Mouse (Mus musculus): ENCODE results near the gene Ccser2. TPM values are rescaled to one million over a fixed set of nuclear protein-coding genes. Genes with fewer than 3 reads are reported as not detected.
A peak's percentile ranks its signal among the peaks of the same experiment; 100 is the strongest.

Ccser2 gene
- polyA plus RNA-seq, 1 experiment from 2014 or later = 30.1 TPM

- Histone ChIP-seq H3K9ac (ENCODE audit: low read depth, low read length) (no peak overlapping the region), H3K4me2 (ENCODE audit: low read depth, low read length) (no peak overlapping the region), H3K27me3 (replicated peaks; ENCODE audit: control insufficient read depth, insufficient read depth, low read length) (no peaks in the 10 kb centered on the region), H3K4me3 (ENCODE audit: low read length) (no peak overlapping the region), H3K9me3 (ENCODE audit: control insufficient read depth, low read length) (no peaks in the 10 kb centered on the region), H3K27ac (ENCODE audit: low read length) (no peak overlapping the region), H3K36me3 (ENCODE audit: control insufficient read depth, insufficient read depth, low read length) (no peaks in the 10 kb centered on the region), H3K4me1 (ENCODE audit: control insufficient read depth, insufficient read depth, low read length) (no peaks in the 10 kb centered on the region)
- ATAC-seq = peak; percentile 84
Measured at GRCm38 (mm10) chr14:36989784-36990183, 21.2 kb upstream of the Ccser2 start.

GRCm38 (mm10) chr14:36985693-36986092 is 17.1 kb upstream of the Ccser2 start:
- Histone ChIP-seq H3K4me1 (ENCODE audit: control insufficient read depth, insufficient read depth, low read length) (no peaks in the 10 kb centered on the region), H3K36me3 (ENCODE audit: control insufficient read depth, insufficient read depth, low read length) (no peaks in the 10 kb centered on the region), H3K4me3 (ENCODE audit: low read length) (no peak overlapping the region), H3K4me2 (ENCODE audit: low read depth, low read length) (no peak overlapping the region), H3K27ac (ENCODE audit: low read length) (no peak overlapping the region), H3K9ac (ENCODE audit: low read depth, low read length) (no peak overlapping the region), H3K27me3 (replicated peaks; ENCODE audit: control insufficient read depth, insufficient read depth, low read length) (no peaks in the 10 kb centered on the region), H3K9me3 (ENCODE audit: control insufficient read depth, low read length) (no peaks in the 10 kb centered on the region)
- WGBS = 80% methylated on average over 3 of the region's 3 CpGs
- no peak for ATAC-seq

- 89% methylated on average over 3 of the region's 3 CpGs for WGBS
- Histone ChIP-seq H3K27me3 (replicated peaks; ENCODE audit: control insufficient read depth, insufficient read depth, low read length) (no peaks in the 10 kb centered on the region), H3K27ac (ENCODE audit: low read length) (no peak overlapping the region), H3K36me3 (ENCODE audit: control insufficient read depth, insufficient read depth, low read length) (no peaks in the 10 kb centered on the region), H3K9me3 (ENCODE audit: control insufficient read depth, low read length) (no peaks in the 10 kb centered on the region), H3K4me3 (ENCODE audit: low read length) (no peak overlapping the region), H3K4me2 (ENCODE audit: low read depth, low read length) (no peak overlapping the region), H3K9ac (ENCODE audit: low read depth, low read length) (no peak overlapping the region), H3K4me1 (ENCODE audit: control insufficient read depth, insufficient read depth, low read length) (no peaks in the 10 kb centered on the region)
- ATAC-seq = no peak
Measured at GRCm38 (mm10) chr14:36975019-36975418, 6.4 kb upstream of the Ccser2 start.

GRCm38 (mm10) chr14:36971211-36971610 is 2.6 kb upstream of the Ccser2 start:
- 69% methylated on average over 4 of the region's 4 CpGs for WGBS
- H3K4me1 ChIP-seq (ENCODE audit: control insufficient read depth, insufficient read depth, low read length) = peaks cover 6% of the 10 kb centered on the region; the same call in 1 of the 2 replicates
- H3K36me3 ChIP-seq (ENCODE audit: control insufficient read depth, insufficient read depth, low read length) = no peaks in the 10 kb centered on the region
- no peak overlapping the region for H3K4me3 ChIP-seq (ENCODE audit: low read length)
- no peak overlapping the region for H3K4me2 ChIP-seq (ENCODE audit: low read depth, low read length)
- no peak overlapping the region for H3K27ac ChIP-seq (ENCODE audit: low read length)
- H3K9me3 ChIP-seq (ENCODE audit: control insufficient read depth, low read length) = no peaks in the 10 kb centered on the region
- no peaks in the 10 kb centered on the region for H3K27me3 ChIP-seq (replicated peaks; ENCODE audit: control insufficient read depth, insufficient read depth, low read length)
- no peak overlapping the region for H3K9ac ChIP-seq (ENCODE audit: low read depth, low read length)
- no peak for ATAC-seq

GRCm38 (mm10) chr14:36969861-36970420 is 1.4 kb upstream of the Ccser2 start:
- no peaks in the 10 kb centered on the region for H3K9me3 ChIP-seq (ENCODE audit: control insufficient read depth, low read length)
- no peak for ATAC-seq
- H3K9ac ChIP-seq (ENCODE audit: low read depth, low read length) = no peak overlapping the region
- no peaks in the 10 kb centered on the region for H3K36me3 ChIP-seq (ENCODE audit: control insufficient read depth, insufficient read depth, low read length)
- WGBS = 81% methylated on average over 3 of the region's 3 CpGs
- no peak overlapping the region for H3K27ac ChIP-seq (ENCODE audit: low read length)
- no peaks in the 10 kb centered on the region for H3K27me3 ChIP-seq (replicated peaks; ENCODE audit: control insufficient read depth, insufficient read depth, low read length)
- H3K4me1 ChIP-seq (ENCODE audit: control insufficient read depth, insufficient read depth, low read length) = peaks cover 6% of the 10 kb centered on the region; the same call in 1 of the 2 replicates
- H3K4me2 ChIP-seq (ENCODE audit: low read depth, low read length) = no peak overlapping the region
- H3K4me3 ChIP-seq (ENCODE audit: low read length) = no peak overlapping the region

GRCm38 (mm10) chr14:36968076-36968627 is 425 bp downstream of the Ccser2 start:
- peak overlapping the region; percentile 77 for H3K27ac ChIP-seq (ENCODE audit: low read length)
- no peaks in the 10 kb centered on the region for H3K27me3 ChIP-seq (replicated peaks; ENCODE audit: control insufficient read depth, insufficient read depth, low read length)
- ATAC-seq = peak; percentile 79
- H3K4me2 ChIP-seq (ENCODE audit: low read depth, low read length) = peak overlapping the region; percentile 52
- no peaks in the 10 kb centered on the region for H3K9me3 ChIP-seq (ENCODE audit: control insufficient read depth, low read length)
- H3K4me3 ChIP-seq (ENCODE audit: low read length) = peak overlapping the region; percentile 91
- no peaks in the 10 kb centered on the region for H3K36me3 ChIP-seq (ENCODE audit: control insufficient read depth, insufficient read depth, low read length)
- H3K4me1 ChIP-seq (ENCODE audit: control insufficient read depth, insufficient read depth, low read length) = peaks cover 6% of the 10 kb centered on the region; the same call in 1 of the 2 replicates
- H3K9ac ChIP-seq (ENCODE audit: low read depth, low read length) = peak overlapping the region; percentile 88
- under 1% methylated on average over 41 of the region's 49 CpGs for WGBS

GRCm38 (mm10) chr14:36965421-36965820 is 3.2 kb downstream of the Ccser2 start:
- H3K9me3 ChIP-seq (ENCODE audit: control insufficient read depth, low read length) = no peaks in the 10 kb centered on the region
- H3K36me3 ChIP-seq (ENCODE audit: control insufficient read depth, insufficient read depth, low read length) = no peaks in the 10 kb centered on the region
- no peak for ATAC-seq
- H3K27ac ChIP-seq (ENCODE audit: low read length) = no peak overlapping the region
- no peak overlapping the region for H3K9ac ChIP-seq (ENCODE audit: low read depth, low read length)
- 48% methylated on average over 3 of the region's 3 CpGs for WGBS
- no peak overlapping the region for H3K4me3 ChIP-seq (ENCODE audit: low read length)
- H3K4me1 ChIP-seq (ENCODE audit: control insufficient read depth, insufficient read depth, low read length) = peaks cover 6% of the 10 kb centered on the region; the same call in 1 of the 2 replicates
- H3K27me3 ChIP-seq (replicated peaks; ENCODE audit: control insufficient read depth, insufficient read depth, low read length) = no peaks in the 10 kb centered on the region
- no peak overlapping the region for H3K4me2 ChIP-seq (ENCODE audit: low read depth, low read length)

GRCm38 (mm10) chr14:36962477-36962876 is 6.1 kb downstream of the Ccser2 start:
- no peak overlapping the region for H3K4me3 ChIP-seq (ENCODE audit: low read length)
- peaks cover under 1% of the 10 kb centered on the region; the same call in 1 of the 2 replicates for H3K4me1 ChIP-seq (ENCODE audit: control insufficient read depth, insufficient read depth, low read length)
- H3K9ac ChIP-seq (ENCODE audit: low read depth, low read length) = no peak overlapping the region
- 93% methylated on average over 2 of the region's 2 CpGs for WGBS
- no peaks in the 10 kb centered on the region for H3K27me3 ChIP-seq (replicated peaks; ENCODE audit: control insufficient read depth, insufficient read depth, low read length)
- ATAC-seq = no peak
- no peak overlapping the region for H3K27ac ChIP-seq (ENCODE audit: low read length)
- no peak overlapping the region for H3K4me2 ChIP-seq (ENCODE audit: low read depth, low read length)
- no peaks in the 10 kb centered on the region for H3K36me3 ChIP-seq (ENCODE audit: control insufficient read depth, insufficient read depth, low read length)
- H3K9me3 ChIP-seq (ENCODE audit: control insufficient read depth, low read length) = no peaks in the 10 kb centered on the region

GRCm38 (mm10) chr14:36957719-36958118 is 10.9 kb downstream of the Ccser2 start:
- 93% methylated on average over 6 of the region's 6 CpGs for WGBS
- no peaks in the 10 kb centered on the region for H3K9me3 ChIP-seq (ENCODE audit: control insufficient read depth, low read length)
- peaks cover 1% of the 10 kb centered on the region; the same call in 1 of the 2 replicates for H3K4me1 ChIP-seq (ENCODE audit: control insufficient read depth, insufficient read depth, low read length)
- no peak for ATAC-seq
- no peak overlapping the region for H3K4me3 ChIP-seq (ENCODE audit: low read length)
- H3K9ac ChIP-seq (ENCODE audit: low read depth, low read length) = no peak overlapping the region
- H3K36me3 ChIP-seq (ENCODE audit: control insufficient read depth, insufficient read depth, low read length) = no peaks in the 10 kb centered on the region
- no peak overlapping the region for H3K27ac ChIP-seq (ENCODE audit: low read length)
- no peaks in the 10 kb centered on the region for H3K27me3 ChIP-seq (replicated peaks; ENCODE audit: control insufficient read depth, insufficient read depth, low read length)
- no peak overlapping the region for H3K4me2 ChIP-seq (ENCODE audit: low read depth, low read length)

GRCm38 (mm10) chr14:36957261-36957660 is 11.3 kb downstream of the Ccser2 start:
- H3K9me3 ChIP-seq (ENCODE audit: control insufficient read depth, low read length) = no peaks in the 10 kb centered on the region
- no peaks in the 10 kb centered on the region for H3K36me3 ChIP-seq (ENCODE audit: control insufficient read depth, insufficient read depth, low read length)
- WGBS = 68% methylated on average over 6 of the region's 6 CpGs
- H3K27ac ChIP-seq (ENCODE audit: low read length) = no peak overlapping the region
- H3K9ac ChIP-seq (ENCODE audit: low read depth, low read length) = no peak overlapping the region
- H3K4me1 ChIP-seq (ENCODE audit: control insufficient read depth, insufficient read depth, low read length) = peaks cover 5% of the 10 kb centered on the region; the same call in 1 of the 2 replicates
- no peak overlapping the region for H3K4me3 ChIP-seq (ENCODE audit: low read length)
- H3K4me2 ChIP-seq (ENCODE audit: low read depth, low read length) = no peak overlapping the region
- H3K27me3 ChIP-seq (replicated peaks; ENCODE audit: control insufficient read depth, insufficient read depth, low read length) = no peaks in the 10 kb centered on the region
- peak; percentile 21; the same call in 1 of the 2 replicates for ATAC-seq

Measured in intestine, embryonic 16.5 days (tissue).